Mouse (Mus musculus) testis, postnatal 10 days (tissue): ENCODE measurements around the gene 1700001P01Rik.

ENCODE experiments used
- DNase-seq: peaks from one replicate; pipeline ENCODE4 v3.0.0; 2021; ENCODE audit warnings: low spot score

1700001P01Rik gene

GRCm38 (mm10) chr11:97775808-97776496 lies at the start of gene 1700001P01Rik:
Gene 1700001P01Rik (minus strand): TSS chr11:97775918.
- no peak for DNase-seq

GRCm38 (mm10) chr11:97825295-97825694 lies 49.6 kb upstream of the 1700001P01Rik start:
- DNase-seq = no peak

- DNase-seq = no peak
These were observed 49.2 kb upstream of the 1700001P01Rik start for GRCm38 (mm10) chr11:97824895-97825294.

GRCm38 (mm10) chr11:97824168-97824567 lies 48.5 kb upstream of the 1700001P01Rik start:
- DNase-seq = no peak

GRCm38 (mm10) chr11:97822840-97823603 lies 47.3 kb upstream of the 1700001P01Rik start:
- no peak for DNase-seq

- no peak for DNase-seq
These were observed 45.8 kb upstream of the 1700001P01Rik start for GRCm38 (mm10) chr11:97821401-97822064.

GRCm38 (mm10) chr11:97820840-97821239 lies 45.1 kb upstream of the 1700001P01Rik start:
- no peak for DNase-seq

- DNase-seq = no peak
These were observed 44.2 kb upstream of the 1700001P01Rik start for GRCm38 (mm10) chr11:97819923-97820322.

- no peak for DNase-seq
These were observed 43.4 kb upstream of the 1700001P01Rik start for GRCm38 (mm10) chr11:97819102-97819501.

- no peak for DNase-seq
These were observed 42.9 kb upstream of the 1700001P01Rik start for GRCm38 (mm10) chr11:97818571-97818970.

GRCm38 (mm10) chr11:97818003-97818402 lies 42.3 kb upstream of the 1700001P01Rik start:
- DNase-seq = no peak

GRCm38 (mm10) chr11:97817379-97817778 lies 41.7 kb upstream of the 1700001P01Rik start:
- DNase-seq = no peak

GRCm38 (mm10) chr11:97816916-97817315 lies 41.2 kb upstream of the 1700001P01Rik start:
- no peak for DNase-seq

- no peak for DNase-seq
These were observed 40.5 kb upstream of the 1700001P01Rik start for GRCm38 (mm10) chr11:97816176-97816575.

- no peak for DNase-seq
These were observed 40.0 kb upstream of the 1700001P01Rik start for GRCm38 (mm10) chr11:97815736-97816135.

- DNase-seq = no peak
These were observed 38.2 kb upstream of the 1700001P01Rik start for GRCm38 (mm10) chr11:97813746-97814515.

GRCm38 (mm10) chr11:97813085-97813484 lies 37.4 kb upstream of the 1700001P01Rik start:
- no peak for DNase-seq

- DNase-seq = peak; percentile 49
These were observed 36.8 kb upstream of the 1700001P01Rik start for GRCm38 (mm10) chr11:97812491-97812921.

- no peak for DNase-seq
These were observed 36.0 kb upstream of the 1700001P01Rik start for GRCm38 (mm10) chr11:97811569-97812362.

- no peak for DNase-seq
These were observed 35.3 kb upstream of the 1700001P01Rik start for GRCm38 (mm10) chr11:97810970-97811369.

- DNase-seq = peak; percentile 47
These were observed 34.6 kb upstream of the 1700001P01Rik start for GRCm38 (mm10) chr11:97810356-97810755.
